9 mouse cellular contexts compared by ENCODE assay signal in genomic region chr9:103624649-103625048, GRCm38 (mm10).
DNase-seq lines count a peak whose midpoint lies in the region; ATAC-seq lines count a peak whose summit lies in the region.
"Had no signal": no experiment of that assay in that cellular context is flagged by ENCODE, and none has a peak within 500 bp of the region (broad histone marks: within the 10 kb centered on the region; RNA-seq: fewer than 3 reads in every experiment).

No protein-coding gene starts in this region.

- H3K4me1 ChIP-seq in heart, embryonic 16.5 days (ENCODE audit: control insufficient read depth, insufficient read depth, low read length): peaks cover 21% of the 10 kb centered on the region
- H3K4me1 ChIP-seq in liver, embryonic 16.5 days (ENCODE audit: control insufficient read depth, low read depth, low read length): no peaks in the 10 kb centered on the region

- H3K4me2 ChIP-seq in heart, embryonic 16.5 days (ENCODE audit: low read depth, low read length): no peak overlapping the region
- H3K4me2 ChIP-seq in liver, embryonic 16.5 days (ENCODE audit: low read depth, low read length): no peak overlapping the region
- H3K4me2 ChIP-seq: limb, embryonic 12.5 days had no signal

- H3K9ac ChIP-seq in heart, embryonic 16.5 days (ENCODE audit: low read length): no peak overlapping the region
- H3K9ac ChIP-seq in liver, embryonic 16.5 days (ENCODE audit: low read depth, low read length): no peak overlapping the region
- H3K9ac ChIP-seq: limb, embryonic 12.5 days had no signal

- no peaks in the 10 kb centered on the region for H3K27me3 ChIP-seq in heart, embryonic 16.5 days (ENCODE audit: control insufficient read depth, insufficient read depth, low read length)
- no peaks in the 10 kb centered on the region for H3K27me3 ChIP-seq in liver, embryonic 16.5 days (ENCODE audit: control insufficient read depth, insufficient read depth, low read depth, low read length)
- H3K27me3 ChIP-seq: limb, embryonic 12.5 days had no signal

- WGBS in heart, embryonic 16.5 days: 34% methylated on average over 1 of the region's 1 CpGs
- 24% methylated on average over 1 of the region's 1 CpGs for WGBS in liver, embryonic 16.5 days (ENCODE audit: insufficient replicate concordance)

- H3K27ac ChIP-seq in heart, embryonic 16.5 days (ENCODE audit: low read length): no peak overlapping the region
- H3K27ac ChIP-seq in liver, embryonic 16.5 days (ENCODE audit: low read length): no peak overlapping the region
- H3K27ac ChIP-seq: limb, embryonic 12.5 days had no signal

- no peak overlapping the region for H3K4me3 ChIP-seq in heart, embryonic 16.5 days (ENCODE audit: low read length)
- no peak overlapping the region for H3K4me3 ChIP-seq in liver, embryonic 16.5 days (ENCODE audit: low read depth, low read length)
- H3K4me3 ChIP-seq: limb, embryonic 12.5 days had no signal

- ATAC-seq in heart, embryonic 16.5 days (replicated peaks; ENCODE audit: extremely low read depth, insufficient read depth, low FRiP score): peak; percentile 86
- ATAC-seq in liver, embryonic 16.5 days (ENCODE audit: low read depth): 0 out of 2 replicates have a peak, but pooled peaks have one; percentile 32

- no peaks in the 10 kb centered on the region for H3K36me3 ChIP-seq in heart, embryonic 16.5 days (ENCODE audit: control insufficient read depth, insufficient read depth)
- H3K36me3 ChIP-seq in liver, embryonic 16.5 days (ENCODE audit: control insufficient read depth, insufficient read depth): no peaks in the 10 kb centered on the region
- H3K36me3 ChIP-seq: limb, embryonic 12.5 days had no signal

- no peaks in the 10 kb centered on the region for H3K9me3 ChIP-seq in heart, embryonic 16.5 days (replicated peaks; ENCODE audit: control insufficient read depth, low read length)
- no peaks in the 10 kb centered on the region for H3K9me3 ChIP-seq in liver, embryonic 16.5 days (replicated peaks; ENCODE audit: control insufficient read depth, low read length)
- H3K9me3 ChIP-seq: limb, embryonic 12.5 days had no signal

- DNase-seq in ES-CJ7 (ENCODE audit: low read depth, low spot score): peak; percentile 86
- DNase-seq in adrenal gland, adult 8-10 months: peak; percentile 43
- peak; percentile 69 for DNase-seq in embryo, embryonic 9.5 days (ENCODE audit: extremely low spot score)
- peak; percentile 78 to 85 for DNase-seq in kidney, postnatal 25 days
- peak; percentile 86 for DNase-seq in retina, postnatal 1 day
- peak; percentile 30 to 43 for DNase-seq in urinary bladder, postnatal 36 days (ENCODE audit: low spot score in 2 of 2)
